Mouse (Mus musculus): Measurements from ENCODE around the gene Gatd1.

DNA sequence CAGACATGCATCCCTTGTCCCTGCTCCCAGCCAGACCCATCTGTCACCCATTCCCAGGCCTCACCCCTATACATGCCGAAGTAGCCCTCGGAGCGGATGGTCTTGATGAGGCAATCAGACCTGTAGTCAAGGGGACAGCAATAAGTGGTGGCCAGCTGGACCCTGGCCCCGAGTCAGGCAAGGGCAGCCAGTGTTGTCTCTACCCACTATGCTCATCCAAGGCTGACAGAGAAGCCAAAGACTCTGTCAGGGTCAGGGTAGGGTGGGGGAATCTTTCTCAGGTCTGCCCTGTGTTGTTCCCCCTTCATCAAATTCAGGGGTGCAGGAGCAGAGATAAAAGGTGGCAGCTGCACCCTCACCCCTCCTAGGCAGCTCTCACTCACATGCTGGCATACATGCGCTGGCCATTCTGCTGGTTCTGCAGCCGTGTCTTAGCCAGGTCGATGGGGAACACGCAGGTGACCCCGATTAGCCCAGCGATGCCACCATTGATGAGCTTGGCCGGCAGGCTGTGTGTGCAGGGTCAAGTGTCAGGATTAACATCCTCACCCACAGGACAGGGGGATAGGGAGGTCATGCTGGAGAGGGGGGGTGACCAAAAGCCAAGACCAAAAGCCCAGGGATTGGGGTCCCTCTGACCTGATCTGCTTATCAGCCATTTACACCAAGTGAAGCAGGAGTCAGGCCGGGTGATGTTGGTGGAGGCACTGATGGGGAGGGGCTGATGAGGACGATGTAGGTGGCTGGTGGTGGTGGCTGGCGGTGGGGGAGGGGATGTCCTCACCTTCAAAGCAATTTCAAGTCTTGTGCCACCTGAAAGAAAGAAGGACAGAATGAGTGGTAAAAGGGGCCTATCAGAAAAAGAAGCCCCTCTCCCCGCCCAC is 19.8 kb upstream of the Gatd1 start:
- TF ChIP-seq POLR2AphosphoS5 (IDR thresholded peaks at IDR 0.05; ENCODE audit: insufficient replicate concordance, low read depth, low read length) (no peak), CTCF (IDR thresholded peaks at IDR 0.05; ENCODE audit: low read depth, low read length) (no peak), TAL1 (conservative IDR thresholded peaks at IDR 0.05; ENCODE audit: low read depth, low read length) (no peak), GATA2 (IDR thresholded peaks at IDR 0.05; ENCODE audit: borderline replicate concordance, low read depth, low read length) (no peak)
